Mouse (Mus musculus) brain, embryonic 14.5 days (tissue): ENCODE measurements around the gene Rnf11.

Source experiments
- CTCF ChIP-seq: fragments of 200-500 bp; IDR thresholded peaks from 2 replicates; pipeline ENCODE4 v1.5.1; 2012; ENCODE audit warnings: inconsistent platforms, mild to moderate bottlenecking, moderate library complexity, borderline replicate concordance; ENCODE audit not compliant: insufficient read depth, insufficient read length; ENCODE audit errors: extremely low read depth
- POLR2A ChIP-seq: fragments of 200-500 bp; IDR thresholded peaks from 2 replicates; pipeline ENCODE4 v1.6.1; 2012; ENCODE audit warnings: mild to moderate bottlenecking, inconsistent platforms, borderline replicate concordance; ENCODE audit not compliant: poor library complexity, insufficient read depth, insufficient read length, severe bottlenecking; ENCODE audit errors: extremely low read depth

DNA sequence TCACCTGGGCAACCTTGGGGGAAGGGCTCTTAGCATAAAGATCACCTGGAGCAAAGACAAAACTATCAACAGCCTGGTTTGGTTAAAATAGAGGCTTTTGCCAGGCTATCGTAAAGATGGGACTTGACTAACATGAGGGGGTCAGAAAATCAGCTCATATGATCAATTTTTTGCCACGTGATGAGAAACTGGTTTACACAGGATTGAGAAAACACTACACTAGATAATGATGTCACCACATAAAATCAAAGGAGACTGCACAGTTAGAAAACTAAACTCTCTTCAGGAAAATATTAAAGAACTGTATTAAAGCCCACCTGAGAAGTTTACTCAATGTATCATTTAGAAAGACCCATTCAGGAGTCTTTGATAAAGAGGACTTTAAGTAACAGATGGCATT lies 9.4 kb downstream of the Rnf11 start:
- TF ChIP-seq POLR2A (no peak), CTCF (no peak)
